Mouse (Mus musculus) hindbrain, embryonic 10.5 days (tissue): Measurements from ENCODE around the gene Syn3. TPM values are rescaled to one million over a fixed set of nuclear protein-coding genes. Genes with fewer than 3 reads are reported as not detected.
A peak's percentile ranks its signal among the peaks of the same experiment; 100 is the strongest.

Experiments used
- DNase-seq: peaks from one replicate; pipeline ENCODE4 v3.0.0-alpha.2; 2017; ENCODE audit warnings: low spot score
- H3K27ac ChIP-seq: fragments of 300-500 bp; sonication (generic); 2 replicates; pipeline ENCODE4 v1.5.1; 2016; ENCODE audit warnings: mild to moderate bottlenecking, moderate library complexity
- H3K27me3 ChIP-seq: fragments of 300-500 bp; sonication (generic); 2 replicates; pipeline ENCODE4 v1.6.1; 2016; ENCODE audit warnings: mild to moderate bottlenecking; ENCODE audit not compliant: poor library complexity, insufficient read depth, severe bottlenecking
- H3K36me3 ChIP-seq: fragments of 300-500 bp; sonication (generic); 2 replicates; pipeline ENCODE4 v1.6.1; 2016; ENCODE audit warnings: mild to moderate bottlenecking, moderate library complexity
- H3K4me1 ChIP-seq: fragments of 300-500 bp; sonication (generic); replicated peaks from 2 replicates; pipeline ENCODE4 v1.6.1; 2016; ENCODE audit warnings: mild to moderate bottlenecking
- H3K4me3 ChIP-seq: fragments of 300-500 bp; sonication (generic); 2 replicates; pipeline ENCODE4 v1.5.1; 2016; ENCODE audit warnings: mild to moderate bottlenecking, moderate library complexity
- H3K9me3 ChIP-seq: fragments of 300-500 bp; sonication (generic); 2 replicates; pipeline ENCODE4 v1.6.1; 2016; ENCODE audit warnings: mild to moderate bottlenecking, moderate library complexity
- WGBS: fragments of 180-500 bp; shearing (Covaris S2); methylation state at CpG from one replicate; pipeline ENCODE4 v1.1.7; 2016; 5-methylcytosine and 5-hydroxymethylcytosine counted together
- polyA plus RNA-seq: library from polyadenylated mRNA; unstranded; fragments of >200 nt; fragmentation: Nextera tagmentation; extraction: Ambion mirVana; gene quantifications from 2 replicates; pipeline ENCODE4 v1.2.1, GENCODE M21; 2016

Syn3 gene
- polyA plus RNA-seq, 1 experiment from 2014 or later, result 3.9 TPM

GRCm38 (mm10) chr10:86320204-86320603 is 178.5 kb downstream of the Syn3 start:
- Histone ChIP-seq H3K4me1 (peaks cover 46% of the 10 kb centered on the region), H3K9me3 (no peaks in the 10 kb centered on the region), H3K27ac (no peak overlapping the region), H3K4me3 (no peak overlapping the region), H3K36me3 (no peaks in the 10 kb centered on the region), H3K27me3 (peaks cover 4% of the 10 kb centered on the region; the same call in 1 of the 2 replicates)
- WGBS, result 88% methylated on average over 5 of the region's 5 CpGs
- DNase-seq, result no peak

DNA sequence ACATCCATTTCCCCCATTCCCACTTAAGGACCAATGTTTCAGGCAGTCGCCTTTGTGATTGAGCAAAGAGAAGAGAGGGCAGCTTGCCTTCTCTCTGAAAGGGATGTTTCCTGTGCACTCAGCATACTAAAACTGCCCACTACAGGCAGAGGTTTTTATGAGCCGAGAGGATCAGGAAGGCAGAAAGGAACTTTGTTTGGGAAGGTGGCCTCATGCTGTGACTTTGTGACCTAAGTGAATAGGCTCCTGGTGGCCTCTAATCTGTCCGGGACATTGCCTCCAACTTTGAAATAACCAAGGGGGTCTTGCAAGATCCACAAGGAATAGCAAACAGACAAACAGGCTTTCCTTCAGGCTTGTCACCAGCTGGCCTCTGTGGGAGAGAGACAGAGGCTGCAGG is 179.2 kb downstream of the Syn3 start:
- Histone ChIP-seq H3K27me3 (peaks cover 4% of the 10 kb centered on the region; the same call in 1 of the 2 replicates), H3K36me3 (no peaks in the 10 kb centered on the region), H3K4me1 (peaks cover 42% of the 10 kb centered on the region), H3K4me3 (no peak overlapping the region), H3K27ac (no peak overlapping the region), H3K9me3 (no peaks in the 10 kb centered on the region)
- no peak for DNase-seq
- 11% methylated on average over 3 of the region's 3 CpGs for WGBS

- H3K36me3 ChIP-seq, result no peaks in the 10 kb centered on the region
- H3K27me3 ChIP-seq, result peaks cover 4% of the 10 kb centered on the region; the same call in 1 of the 2 replicates
- 72% methylated on average over 5 of the region's 5 CpGs for WGBS
- peaks cover 39% of the 10 kb centered on the region for H3K4me1 ChIP-seq
- H3K4me3 ChIP-seq, result no peak overlapping the region
- DNase-seq, result no peak
- no peak overlapping the region for H3K27ac ChIP-seq
- H3K9me3 ChIP-seq, result no peaks in the 10 kb centered on the region
Observed at GRCm38 (mm10) chr10:86318552-86319140, 180.1 kb downstream of the Syn3 start.

DNA sequence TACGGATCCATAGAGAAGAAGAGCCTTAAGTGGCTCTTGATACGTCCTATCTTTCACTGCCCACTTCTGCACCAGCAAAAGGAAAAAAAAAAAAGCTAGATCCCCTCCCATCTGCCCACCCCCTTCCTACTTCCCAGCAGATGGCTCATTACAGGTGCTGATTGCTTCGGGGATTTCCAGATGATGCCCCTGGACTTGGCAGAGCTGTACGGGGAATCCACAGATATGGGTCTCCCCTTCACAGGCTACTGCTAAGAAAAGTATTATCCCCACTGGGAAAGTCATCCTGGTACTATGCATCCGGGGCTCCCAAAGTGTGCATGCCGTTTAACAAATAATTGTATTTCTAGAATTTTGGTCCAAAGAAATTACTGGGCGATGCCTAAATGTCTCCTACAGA is 181.1 kb downstream of the Syn3 start:
- no peak overlapping the region for H3K27ac ChIP-seq
- H3K4me3 ChIP-seq, result no peak overlapping the region
- H3K36me3 ChIP-seq, result no peaks in the 10 kb centered on the region
- WGBS, result 87% methylated on average over 7 of the region's 7 CpGs
- DNase-seq, result no peak
- H3K4me1 ChIP-seq, result peaks cover 35% of the 10 kb centered on the region
- H3K9me3 ChIP-seq, result no peaks in the 10 kb centered on the region
- H3K27me3 ChIP-seq, result peaks cover 4% of the 10 kb centered on the region; the same call in 1 of the 2 replicates

DNA sequence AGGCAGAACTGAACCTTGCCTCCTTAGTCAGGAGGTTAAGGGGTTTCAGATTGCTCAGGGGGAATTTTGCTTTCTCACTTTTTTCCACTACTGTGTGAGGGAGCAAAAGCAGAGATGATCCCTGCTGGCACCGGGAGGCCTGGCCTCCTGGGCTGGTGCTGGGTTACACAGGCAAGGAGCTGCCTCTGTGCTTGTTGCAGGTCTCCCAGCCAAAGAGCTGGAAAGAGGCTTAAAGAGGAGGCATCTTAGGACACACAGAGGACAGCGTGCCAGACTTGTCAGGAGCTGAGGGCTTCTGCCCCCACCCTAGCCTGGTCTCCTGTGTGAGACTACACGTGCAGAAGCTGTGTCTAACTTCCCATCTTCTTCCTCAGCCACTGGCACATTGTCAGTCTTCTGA is 183.2 kb downstream of the Syn3 start:
- no peak overlapping the region for H3K4me3 ChIP-seq
- no peaks in the 10 kb centered on the region for H3K9me3 ChIP-seq
- no peaks in the 10 kb centered on the region for H3K36me3 ChIP-seq
- WGBS, result 73% methylated on average over 3 of the region's 3 CpGs
- no peak overlapping the region for H3K27ac ChIP-seq
- H3K27me3 ChIP-seq, result no peaks in the 10 kb centered on the region
- peaks cover 26% of the 10 kb centered on the region for H3K4me1 ChIP-seq
- no peak for DNase-seq

GRCm38 (mm10) chr10:86313448-86313847 is 185.2 kb downstream of the Syn3 start:
- no peaks in the 10 kb centered on the region for H3K9me3 ChIP-seq
- H3K27ac ChIP-seq, result no peak overlapping the region
- 86% methylated on average over 1 of the region's 1 CpGs for WGBS

GRCm38 (mm10) chr10:86312976-86313375 is 185.7 kb downstream of the Syn3 start:
- Histone ChIP-seq H3K27me3 (no peaks in the 10 kb centered on the region), H3K9me3 (no peaks in the 10 kb centered on the region), H3K36me3 (peaks cover under 1% of the 10 kb centered on the region; the same call in 1 of the 2 replicates), H3K27ac (no peak overlapping the region), H3K4me3 (no peak overlapping the region), H3K4me1 (peaks cover 8% of the 10 kb centered on the region; the same call in 1 of the 2 replicates)
- 91% methylated on average over 3 of the region's 3 CpGs for WGBS
- no peak for DNase-seq

More at GRCm38 (mm10) chr10:86313448-86313847, 185.2 kb downstream of the Syn3 start:
- H3K4me1 ChIP-seq, result peaks cover 11% of the 10 kb centered on the region
- no peaks in the 10 kb centered on the region; the same call in 1 of the 2 replicates for H3K36me3 ChIP-seq
- no peak overlapping the region for H3K4me3 ChIP-seq
- no peak for DNase-seq
- H3K27me3 ChIP-seq, result no peaks in the 10 kb centered on the region

GRCm38 (mm10) chr10:86310527-86310926 is 188.2 kb downstream of the Syn3 start:
- Histone ChIP-seq H3K4me1 (peaks cover 6% of the 10 kb centered on the region; the same call in 1 of the 2 replicates), H3K4me3 (no peak overlapping the region), H3K27me3 (no peaks in the 10 kb centered on the region), H3K9me3 (no peaks in the 10 kb centered on the region), H3K36me3 (peaks cover 13% of the 10 kb centered on the region; the same call in 1 of the 2 replicates), H3K27ac (no peak overlapping the region)
- no peak for DNase-seq
- WGBS, result 88% methylated on average over 6 of the region's 6 CpGs

GRCm38 (mm10) chr10:86307235-86307634 is 191.5 kb downstream of the Syn3 start:
- peaks cover 4% of the 10 kb centered on the region for H3K27me3 ChIP-seq
- 89% methylated on average over 4 of the region's 4 CpGs for WGBS
- peaks cover 13% of the 10 kb centered on the region; the same call in 1 of the 2 replicates for H3K36me3 ChIP-seq
- no peak overlapping the region for H3K4me3 ChIP-seq
- DNase-seq, result no peak
- H3K4me1 ChIP-seq, result peaks cover 25% of the 10 kb centered on the region
- no peak overlapping the region for H3K27ac ChIP-seq
- no peaks in the 10 kb centered on the region for H3K9me3 ChIP-seq

- peaks cover 19% of the 10 kb centered on the region for H3K27me3 ChIP-seq
- H3K4me1 ChIP-seq, result peaks cover 52% of the 10 kb centered on the region
- no peaks in the 10 kb centered on the region for H3K9me3 ChIP-seq
- 0% methylated on average over 2 of the region's 2 CpGs for WGBS
- H3K27ac ChIP-seq, result no peak overlapping the region
- peaks cover 13% of the 10 kb centered on the region; the same call in 1 of the 2 replicates for H3K36me3 ChIP-seq
- DNase-seq, result no peak
- no peak overlapping the region for H3K4me3 ChIP-seq
Observed at GRCm38 (mm10) chr10:86304583-86304982, 194.1 kb downstream of the Syn3 start.

DNA sequence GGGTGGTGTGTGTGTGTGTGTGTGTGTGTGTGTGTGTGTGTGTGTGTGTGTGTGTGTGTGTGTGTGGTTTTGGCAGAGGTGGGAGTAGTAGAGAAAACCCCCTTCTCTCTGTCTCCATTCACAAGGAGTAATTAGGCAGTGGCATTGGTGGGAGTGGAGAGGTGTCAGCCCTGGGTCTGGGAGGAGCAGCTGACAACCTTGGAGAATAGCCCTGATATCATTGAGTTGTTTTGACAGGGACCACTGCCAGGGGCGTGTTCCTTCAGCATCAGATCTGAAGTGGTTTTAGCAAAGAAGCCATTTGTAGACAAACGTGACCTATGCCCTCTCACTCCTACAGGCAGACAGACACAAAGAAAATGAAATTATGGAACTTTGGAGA is 195.2 kb downstream of the Syn3 start:
- H3K9me3 ChIP-seq, result no peaks in the 10 kb centered on the region
- H3K36me3 ChIP-seq, result peaks cover 13% of the 10 kb centered on the region; the same call in 1 of the 2 replicates
- no peak overlapping the region for H3K4me3 ChIP-seq
- peaks cover 52% of the 10 kb centered on the region for H3K4me1 ChIP-seq
- 52% methylated on average over 2 of the region's 2 CpGs for WGBS
- H3K27me3 ChIP-seq, result peaks cover 30% of the 10 kb centered on the region
- DNase-seq, result no peak
- H3K27ac ChIP-seq, result no peak overlapping the region

- H3K36me3 ChIP-seq, result peaks cover 12% of the 10 kb centered on the region; the same call in 1 of the 2 replicates
- no peak overlapping the region for H3K27ac ChIP-seq
- 26% methylated on average over 8 of the region's 8 CpGs for WGBS
- peaks cover 36% of the 10 kb centered on the region for H3K27me3 ChIP-seq
- peaks cover 52% of the 10 kb centered on the region for H3K4me1 ChIP-seq
- no peaks in the 10 kb centered on the region for H3K9me3 ChIP-seq
- H3K4me3 ChIP-seq, result peak overlapping the region; percentile 71
- DNase-seq, result peak; percentile 63
Observed at GRCm38 (mm10) chr10:86302761-86303494, 195.8 kb downstream of the Syn3 start.

GRCm38 (mm10) chr10:86302318-86302648 is 196.4 kb downstream of the Syn3 start:
- peaks cover 52% of the 10 kb centered on the region for H3K4me1 ChIP-seq
- peaks cover 42% of the 10 kb centered on the region for H3K27me3 ChIP-seq
- peak overlapping the region; percentile 82; the same call in 1 of the 2 replicates for H3K27ac ChIP-seq
- peak overlapping the region; percentile 71 for H3K4me3 ChIP-seq
- H3K9me3 ChIP-seq, result no peaks in the 10 kb centered on the region
- H3K36me3 ChIP-seq, result 0 out of 2 replicates have a peak, but pooled peaks cover 5% of the 10 kb centered on the region
- no peak for DNase-seq
- WGBS, result 70% methylated on average over 4 of the region's 4 CpGs
